Mouse (Mus musculus): Measurements from ENCODE around the gene Ascc1.

Ascc1 gene

DNA sequence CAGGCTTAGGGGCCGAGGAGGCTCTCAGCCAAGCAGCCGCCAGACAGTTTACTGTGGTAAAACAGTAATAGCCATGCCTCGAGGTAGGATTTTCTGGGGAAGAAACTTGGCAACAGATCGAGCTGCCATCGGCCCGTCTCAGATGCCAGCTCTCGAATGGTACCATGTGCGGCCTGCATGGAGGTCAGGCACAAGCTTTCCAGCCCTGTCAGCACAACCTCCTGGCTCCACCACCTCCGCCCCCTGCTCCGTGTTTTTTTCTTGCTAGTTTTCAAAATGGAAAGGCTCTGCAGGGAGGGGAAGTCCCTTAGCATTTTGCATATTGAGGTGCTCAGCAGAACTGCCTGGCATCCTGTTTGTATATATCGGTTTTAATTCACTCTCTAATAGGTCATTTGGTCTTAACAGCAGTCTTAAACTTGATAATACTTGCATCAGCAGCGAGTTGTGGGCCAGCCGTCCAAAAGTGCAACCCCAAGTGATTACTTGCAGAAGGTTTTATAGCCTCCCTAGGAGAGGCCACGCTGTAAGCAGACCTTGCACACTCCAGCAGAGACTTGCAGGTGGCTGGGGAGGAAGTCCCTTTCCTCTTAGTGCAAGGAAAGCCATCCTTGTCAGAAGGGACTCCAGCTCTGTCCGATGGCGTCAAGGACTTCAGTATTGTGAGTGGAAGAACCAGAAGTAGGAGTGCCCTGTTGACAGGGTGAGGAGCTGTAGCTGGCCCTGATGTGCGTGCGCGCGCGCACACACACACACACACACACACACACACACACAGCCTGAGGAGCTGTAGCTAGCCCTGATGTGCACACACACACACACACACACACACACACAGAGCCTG is 78.6 kb downstream of the Ascc1 start:
- DNase-seq, result peak; percentile 71 to 76

- DNase-seq, result peak; percentile 18 to 60
Measured at GRCm38 (mm10) chr10:60081905-60082304, 79.3 kb downstream of the Ascc1 start.

DNA sequence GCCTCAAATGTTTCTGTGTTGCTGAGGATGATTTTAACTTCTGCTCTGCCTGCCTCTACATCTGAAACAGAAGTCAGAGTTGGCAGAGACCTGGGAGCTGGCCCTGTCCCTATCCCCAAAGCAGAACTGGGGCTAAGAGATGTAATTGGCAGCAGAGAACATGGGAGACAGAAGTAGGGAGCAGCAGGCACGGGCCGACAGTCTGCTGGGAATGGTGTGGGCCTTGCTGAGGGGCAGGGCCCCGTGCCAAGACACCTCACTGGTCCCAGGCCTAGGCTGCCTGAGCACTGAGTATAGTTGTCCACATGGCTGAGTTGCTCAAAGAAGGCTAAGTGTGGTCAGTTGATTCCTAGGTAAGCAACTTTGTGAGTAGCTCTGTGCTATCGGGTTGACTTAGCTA is 81.5 kb downstream of the Ascc1 start:
- peak in 1 of 2 experiments; percentile 33 for DNase-seq

GRCm38 (mm10) chr10:60092311-60092710 is 89.7 kb downstream of the Ascc1 start:
- DNase-seq, result peak; percentile 29 to 43

DNA sequence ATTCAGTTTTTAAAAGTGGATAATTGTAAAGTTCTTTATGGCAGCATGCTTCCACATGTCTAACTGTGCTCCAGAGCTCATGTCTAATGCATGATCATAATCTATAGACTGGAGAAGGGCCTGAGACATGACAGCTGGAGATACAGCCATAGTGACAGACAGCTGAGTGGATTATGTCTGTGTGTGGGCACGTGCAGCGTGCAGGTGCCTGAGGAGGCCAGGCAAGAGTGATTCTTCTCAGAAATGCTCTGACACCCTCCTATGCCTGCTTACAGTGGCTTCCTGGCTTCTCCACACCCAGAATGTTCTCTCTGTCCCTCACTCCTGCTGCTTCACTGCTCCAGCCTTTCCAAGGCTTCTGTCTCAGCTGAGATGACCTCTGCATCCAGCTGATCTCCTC is 91.1 kb downstream of the Ascc1 start:
- DNase-seq, result no peak

GRCm38 (mm10) chr10:60095558-60095957 is 93.0 kb downstream of the Ascc1 start:
- no peak for DNase-seq

DNA sequence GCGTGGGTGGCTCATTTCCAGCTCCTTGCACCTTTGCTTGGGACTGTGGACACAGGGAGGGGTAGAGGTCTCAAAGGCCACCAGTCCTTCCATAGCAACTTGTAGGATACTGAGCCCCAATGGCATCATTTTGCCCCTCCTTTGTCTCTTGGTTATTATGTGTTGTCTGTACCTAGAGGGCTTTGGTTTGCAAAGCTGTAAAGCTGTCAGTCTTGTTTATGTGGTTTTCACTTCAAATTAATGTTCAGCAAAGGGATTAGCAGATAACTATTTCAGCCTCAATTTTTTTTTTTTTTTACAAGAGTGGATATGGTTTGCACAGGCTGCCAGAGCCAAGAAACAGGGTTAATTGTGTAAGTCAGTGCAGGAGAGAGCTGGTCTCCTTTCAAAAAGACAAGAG is 93.7 kb downstream of the Ascc1 start:
- no peak for DNase-seq

- no peak for DNase-seq
Measured at GRCm38 (mm10) chr10:60097146-60097545, 94.5 kb downstream of the Ascc1 start.

DNA sequence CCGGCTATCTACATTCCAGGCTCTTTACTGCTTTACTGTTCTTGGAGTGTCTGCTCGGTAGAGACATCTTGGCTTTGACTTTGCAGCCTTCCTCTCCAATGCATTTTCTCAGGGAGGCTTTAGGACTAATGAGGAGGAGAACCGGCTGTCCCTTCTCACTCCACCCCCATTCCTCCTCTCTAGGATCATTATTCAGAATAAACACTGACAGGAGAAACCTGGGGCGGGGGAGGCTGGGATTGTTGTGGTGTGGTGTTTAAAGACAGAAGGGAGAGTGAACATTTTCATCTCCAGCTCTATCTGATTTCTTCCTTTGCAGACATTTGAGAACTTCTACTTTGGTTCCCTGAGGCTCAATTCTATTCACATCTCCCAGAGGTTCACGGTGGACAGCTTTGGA is 95.2 kb downstream of the Ascc1 start:
- DNase-seq, result no peak

- DNase-seq, result no peak
Measured at GRCm38 (mm10) chr10:60105391-60106145, 103.0 kb downstream of the Ascc1 start.

- no peak for DNase-seq
Measured at GRCm38 (mm10) chr10:60106146-60106530, 103.5 kb downstream of the Ascc1 start, which contains the start of gene Spock2. Gene Spock2 (plus strand): TSS chr10:60106219.

DNA sequence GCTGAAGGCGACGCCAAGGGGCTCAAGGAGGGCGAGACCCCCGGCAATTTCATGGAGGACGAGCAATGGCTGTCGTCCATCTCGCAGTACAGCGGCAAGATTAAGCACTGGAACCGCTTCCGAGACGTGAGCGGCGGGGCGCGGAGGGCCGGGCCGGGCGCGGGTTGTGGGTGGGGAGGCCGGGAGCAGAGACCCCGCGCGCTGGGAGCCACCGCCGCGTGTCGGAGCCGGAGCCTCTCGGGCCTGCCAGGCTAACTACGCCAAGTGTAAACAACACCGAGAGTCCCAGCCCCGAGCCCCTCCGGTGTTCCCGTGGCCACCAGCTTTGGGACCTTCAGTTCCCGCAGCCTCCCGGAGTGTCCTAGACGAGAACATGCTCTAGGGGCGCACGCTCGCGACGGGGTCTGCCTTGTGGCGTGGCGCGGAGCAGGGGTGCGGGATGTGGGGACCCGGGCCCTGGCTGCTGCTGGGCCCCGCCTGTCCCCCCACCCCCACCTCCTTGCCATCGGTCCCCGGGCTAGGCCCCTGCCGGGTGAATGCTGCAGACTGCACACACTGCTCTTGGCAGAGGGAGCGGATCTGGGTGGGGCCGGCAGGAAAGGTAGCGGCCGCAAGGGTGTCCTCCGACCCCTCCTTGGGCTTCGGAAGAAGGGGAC is 104.1 kb downstream of the Ascc1 start:
- peak in 1 of 2 experiments; percentile 49 for DNase-seq

GRCm38 (mm10) chr10:60107448-60107847 is 104.8 kb downstream of the Ascc1 start:
- DNase-seq, result no peak

DNA sequence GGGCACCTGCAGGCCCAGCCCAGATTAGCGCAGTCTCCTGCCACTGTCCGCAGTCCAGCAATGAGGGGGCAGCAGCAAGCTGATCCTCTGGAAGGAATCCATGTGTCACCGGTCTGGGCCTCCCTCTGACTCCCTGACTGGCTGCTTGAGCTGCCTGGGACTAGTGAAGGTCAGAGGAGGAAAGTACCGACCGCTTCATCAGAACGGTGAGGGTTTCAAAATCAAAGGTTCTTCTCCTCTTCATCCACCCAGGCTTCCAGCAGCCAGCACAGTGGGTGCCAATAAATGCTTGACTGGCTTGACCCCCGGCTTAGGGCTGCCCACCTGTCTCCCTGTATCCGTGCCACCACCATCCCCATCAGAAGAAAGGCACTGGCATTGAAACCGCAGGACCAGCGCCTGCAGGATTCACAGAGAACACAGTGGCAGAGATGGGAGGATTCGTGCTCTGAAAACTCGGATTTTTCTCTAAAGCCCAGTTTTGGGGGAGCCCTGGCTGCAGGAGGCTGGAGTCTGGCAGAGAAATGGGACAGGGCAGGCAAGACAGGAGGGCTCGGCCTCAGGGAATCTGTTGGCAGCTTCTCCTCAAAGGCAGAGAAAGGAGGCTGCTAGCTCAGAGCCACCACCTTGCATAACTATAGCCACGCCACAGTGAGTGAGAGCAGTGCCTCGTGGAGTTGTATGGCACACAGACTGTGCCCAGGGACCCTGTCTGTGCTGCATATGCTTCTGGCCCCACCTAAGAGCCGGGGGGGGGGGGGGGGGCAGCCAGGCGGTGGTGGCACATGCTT is 105.9 kb downstream of the Ascc1 start:
- DNase-seq, result no peak

- no peak for DNase-seq
Measured at GRCm38 (mm10) chr10:60109336-60109735, 106.7 kb downstream of the Ascc1 start.

GRCm38 (mm10) chr10:60109989-60110388 is 107.4 kb downstream of the Ascc1 start:
- no peak for DNase-seq

- no peak for DNase-seq
Measured at GRCm38 (mm10) chr10:60110908-60111475, 108.4 kb downstream of the Ascc1 start.

- peak in 1 of 2 experiments; percentile 28 for DNase-seq
Measured at GRCm38 (mm10) chr10:60113965-60114690, 111.5 kb downstream of the Ascc1 start.

DNA sequence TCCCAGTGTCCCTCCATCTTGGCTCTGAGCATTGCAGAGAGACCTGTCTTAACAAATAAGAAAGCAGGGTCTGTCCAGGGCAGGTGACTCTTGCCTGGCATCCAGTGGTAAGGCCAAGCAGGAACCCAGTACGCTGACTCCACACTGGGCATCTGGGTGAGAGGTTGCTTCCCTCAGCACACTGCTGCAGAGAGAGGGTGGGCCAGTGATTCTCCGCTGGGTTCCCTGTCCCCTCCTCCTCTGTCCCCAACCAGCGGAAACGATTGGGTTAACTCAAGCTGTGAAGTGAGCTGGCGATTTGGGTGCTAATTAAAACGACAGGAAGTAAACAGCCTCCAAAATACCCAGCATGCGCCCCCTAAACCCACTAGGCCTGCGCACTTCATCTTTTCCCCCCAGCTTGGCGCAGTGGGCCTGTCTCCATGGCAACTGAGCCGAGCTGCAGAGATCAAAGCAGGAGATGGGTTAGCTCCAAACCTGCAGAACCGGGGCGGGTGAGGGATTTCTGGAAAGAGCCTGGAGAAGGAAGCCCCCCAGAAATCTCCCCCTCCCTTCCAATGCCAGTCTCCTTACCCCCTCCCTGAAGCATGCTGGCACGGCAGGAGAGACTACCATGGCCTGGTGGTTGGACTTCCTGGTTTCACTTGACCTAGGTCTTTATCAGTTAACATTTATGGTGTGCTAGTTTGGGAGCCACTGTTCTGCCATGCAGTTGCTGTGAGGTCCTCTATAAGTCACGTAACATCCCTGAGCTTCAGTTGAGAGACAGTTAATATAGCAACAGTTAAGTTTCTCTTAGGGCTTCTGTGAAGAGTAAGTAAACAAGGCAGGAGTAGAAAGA is 113.0 kb downstream of the Ascc1 start:
- DNase-seq, result no peak

GRCm38 (mm10) chr10:60116997-60117396 is 114.4 kb downstream of the Ascc1 start:
- DNase-seq, result no peak

DNA sequence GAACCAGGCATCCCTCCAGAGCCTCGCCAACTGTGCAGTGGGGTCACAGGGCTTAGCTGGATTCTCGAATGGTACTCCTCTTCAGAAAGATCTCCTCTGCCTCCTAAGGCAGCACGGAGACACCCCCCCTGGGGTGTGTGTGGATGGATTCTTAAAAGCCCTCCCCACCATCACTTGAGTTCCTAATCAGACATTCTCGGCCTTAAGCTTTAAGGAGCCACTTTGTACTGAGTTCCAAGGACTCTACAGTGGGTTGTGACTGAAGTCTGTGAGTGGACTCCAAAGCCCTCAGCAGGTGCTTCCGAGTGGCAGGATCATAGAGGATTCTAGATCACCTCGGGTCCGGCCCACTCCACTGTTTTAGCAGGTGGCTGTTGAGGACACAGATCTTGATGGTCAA is 115.9 kb downstream of the Ascc1 start:
- DNase-seq, result no peak
